Mouse (Mus musculus): ENCODE measurements around the gene Dda1.

Dda1 gene

GRCm38 (mm10) chr8:71468001-71468400 is 998 bp upstream of the Dda1 start:
- in situ Hi-C loops (cut with MboI, MseI), result no loop called here

GRCm38 (mm10) chr8:71469411-71469810 is 412 bp downstream of the Dda1 start:
- in situ Hi-C loops (cut with MboI, MseI), result no loop called here

GRCm38 (mm10) chr8:71470146-71470912 is 1.3 kb downstream of the Dda1 start:
- in situ Hi-C loops (cut with MboI, MseI), result no loop called here

- in situ Hi-C loops (cut with MboI, MseI), result no loop called here
These were observed 1.9 kb downstream of the Dda1 start for GRCm38 (mm10) chr8:71470913-71471255.

GRCm38 (mm10) chr8:71471861-71472260 is 2.9 kb downstream of the Dda1 start:
- in situ Hi-C loops (cut with MboI, MseI), result no loop called here

GRCm38 (mm10) chr8:71472601-71473386 is 3.8 kb downstream of the Dda1 start:
- in situ Hi-C loops (cut with MboI, MseI), result no loop called here

GRCm38 (mm10) chr8:71474344-71474743 is 5.3 kb downstream of the Dda1 start:
- in situ Hi-C loops (cut with MboI, MseI), result no loop called here

GRCm38 (mm10) chr8:71474785-71475701 is 6.0 kb downstream of the Dda1 start:
- in situ Hi-C loops (cut with MboI, MseI), result no loop called here

GRCm38 (mm10) chr8:71475702-71476075 is 6.7 kb downstream of the Dda1 start:
- in situ Hi-C loops (cut with MboI, MseI), result no loop called here

- in situ Hi-C loops (cut with MboI, MseI), result no loop called here
These were observed 7.3 kb downstream of the Dda1 start for GRCm38 (mm10) chr8:71476099-71476940.

- in situ Hi-C loops (cut with MboI, MseI), result no loop called here
These were observed 8.3 kb downstream of the Dda1 start for GRCm38 (mm10) chr8:71477196-71477845.

- in situ Hi-C loops (cut with MboI, MseI), result no loop called here
These were observed 9.9 kb downstream of the Dda1 start for GRCm38 (mm10) chr8:71478943-71479342.

GRCm38 (mm10) chr8:71483932-71484331 is 14.9 kb downstream of the Dda1 start:
- in situ Hi-C loops (cut with MboI, MseI), result loop anchor here (10.0 kb wide), 2 partner anchors 1161 to 1509 kb away; partner anchors contain the start of gene Nwd1

- in situ Hi-C loops (cut with MboI, MseI), result loop anchor here (5.0 to 10.0 kb wide), 3 partner anchors 38 to 1510 kb away; partner anchors contain the start of gene Nwd1
These were observed 15.7 kb downstream of the Dda1 start for GRCm38 (mm10) chr8:71484736-71485135.

GRCm38 (mm10) chr8:71485142-71486135 is 16.4 kb downstream of the Dda1 start, which contains the start of gene Ano8:
TSS of gene Ano8 (minus strand) at chr8:71485963.
- in situ Hi-C loops (cut with MboI, MseI), result loop anchor here (5.0 to 10.0 kb wide), 3 partner anchors 37 to 1511 kb away; partner anchors contain the start of gene Nwd1

GRCm38 (mm10) chr8:71486136-71486529 is 17.1 kb downstream of the Dda1 start:
- in situ Hi-C loops (cut with MboI, MseI), result loop anchor here (5.0 to 10.0 kb wide), 3 partner anchors 36 to 1511 kb away; partner anchors contain the start of gene Nwd1

- in situ Hi-C loops (cut with MboI, MseI), result loop anchor here (5.0 to 10.0 kb wide), 3 partner anchors 34 to 1513 kb away; partner anchors contain the start of gene Nwd1
These were observed 18.9 kb downstream of the Dda1 start, which contains the start of gene Gtpbp3 for GRCm38 (mm10) chr8:71487691-71488445. TSS of gene Gtpbp3 (plus strand) at chr8:71488103.

- in situ Hi-C loops (cut with MboI, MseI), result loop anchor here (5.0 to 10.0 kb wide), 3 partner anchors 34 to 1514 kb away; partner anchors contain the start of gene Nwd1
These were observed 19.5 kb downstream of the Dda1 start for GRCm38 (mm10) chr8:71488454-71488853.
